Mouse (Mus musculus) liver, embryonic 16.5 days (tissue): Measurements from ENCODE around the gene Gja3. TPM values are rescaled to one million over a fixed set of nuclear protein-coding genes. Genes with fewer than 3 reads are reported as not detected.

ENCODE experiments used
- ATAC-seq: fragments of 200-750 bp; cut with Nextera tagmentation; 2 replicates; pipeline ENCODE4 v1.8.0; 2017; ENCODE audit warnings: low read depth, mild to moderate bottlenecking, moderate number of reproducible peaks, moderate library complexity
- H3K27ac ChIP-seq: fragments of 300-500 bp; sonication (generic); 2 replicates; pipeline ENCODE4 v1.5.1; 2014; ENCODE audit warnings: mild to moderate bottlenecking, low read length
- H3K27me3 ChIP-seq: fragments of 300-500 bp; sonication (generic); 2 replicates; pipeline ENCODE4 v1.6.1; 2014; ENCODE audit warnings: low read depth, low read length, mixed read lengths; ENCODE audit not compliant: control insufficient read depth, insufficient read depth
- H3K36me3 ChIP-seq: fragments of 300-500 bp; sonication (generic); 2 replicates; pipeline ENCODE4 v1.6.1; 2014; ENCODE audit warnings: mild to moderate bottlenecking; ENCODE audit not compliant: control insufficient read depth, insufficient read depth
- H3K4me1 ChIP-seq: fragments of 300-500 bp; sonication (generic); 2 replicates; pipeline ENCODE4 v1.6.1; 2014; ENCODE audit warnings: low read depth, low read length, mixed read lengths; ENCODE audit not compliant: control insufficient read depth
- H3K4me2 ChIP-seq: fragments of 300-500 bp; sonication (generic); 2 replicates; pipeline ENCODE4 v1.6.1; 2014; ENCODE audit warnings: low read depth, low read length, mixed read lengths
- H3K4me3 ChIP-seq: fragments of 300-500 bp; sonication (generic); 2 replicates; pipeline ENCODE4 v1.5.1; 2014; ENCODE audit warnings: low read depth, mild to moderate bottlenecking, low read length
- H3K9ac ChIP-seq: fragments of 300-500 bp; sonication (generic); 2 replicates; pipeline ENCODE4 v1.6.1; 2014; ENCODE audit warnings: low read depth, low read length
- H3K9me3 ChIP-seq: fragments of 300-500 bp; sonication (generic); replicated peaks from 2 replicates; pipeline ENCODE4 v1.6.1; 2016; ENCODE audit warnings: low read length; ENCODE audit not compliant: control insufficient read depth
- WGBS: fragments of 180-500 bp; shearing (Covaris S2); extraction: QIAGEN DNeasy Blood & Tissue Kit; methylation state at CpG from one replicate; pipeline ENCODE4 v1.1.7; 2014; ENCODE audit not compliant: insufficient replicate concordance; 5-methylcytosine and 5-hydroxymethylcytosine counted together
- polyA plus RNA-seq: library from polyadenylated mRNA; unstranded; fragments of >200 nt; fragmentation: Nextera tagmentation; extraction: Ambion mirVana; gene quantifications from 2 replicates; pipeline ENCODE4 v1.2.1, GENCODE M21; 2015

Gja3 gene
- 0.12 and 0.53 TPM in 2 replicates for polyA plus RNA-seq

GRCm38 (mm10) chr14:57057563-57058321 is at the start of gene Gja3:
Gja3 (minus strand) TSS chr14:57058100.
- 1% methylated on average over 79 of the region's 79 CpGs for whole genome bisulfite sequencing
- Histone ChIP-seq H3K27me3 (peaks cover 40% of the 10 kb centered on the region), H3K9me3 (no peaks in the 10 kb centered on the region), H3K4me3 (peak within 1 kb of the TSS; percentile 43), H3K4me2 (peak within 1 kb of the TSS; percentile 57), H3K9ac (no peak within 1 kb of the TSS), H3K27ac (no peak within 1 kb of the TSS), H3K36me3 (no peaks in the 10 kb centered on the region), H3K4me1 (no peaks in the 10 kb centered on the region; the same call in 1 of the 2 replicates)
- no peak for ATAC-seq

- ATAC-seq: no peak
- no peaks in the 10 kb centered on the region for H3K36me3 ChIP-seq
- no peak overlapping the region for H3K4me3 ChIP-seq
- H3K27me3 ChIP-seq: peaks cover 36% of the 10 kb centered on the region
- no peak overlapping the region for H3K4me2 ChIP-seq
- H3K9ac ChIP-seq: no peak overlapping the region
- no peak overlapping the region for H3K27ac ChIP-seq
- no peaks in the 10 kb centered on the region for H3K9me3 ChIP-seq
- no peaks in the 10 kb centered on the region; the same call in 1 of the 2 replicates for H3K4me1 ChIP-seq
- 54% methylated on average over 8 of the region's 8 CpGs for WGBS
Observed at GRCm38 (mm10) chr14:57107091-57107490, 49.2 kb upstream of the Gja3 start.

- H3K27me3 ChIP-seq: peaks cover 36% of the 10 kb centered on the region
- no peak overlapping the region for H3K4me3 ChIP-seq
- H3K36me3 ChIP-seq: no peaks in the 10 kb centered on the region
- no peak overlapping the region for H3K4me2 ChIP-seq
- peaks cover 3% of the 10 kb centered on the region; the same call in 1 of the 2 replicates for H3K4me1 ChIP-seq
- H3K9ac ChIP-seq: no peak overlapping the region
- 43% methylated on average over 11 of the region's 11 CpGs for WGBS
- ATAC-seq: no peak
- H3K9me3 ChIP-seq: no peaks in the 10 kb centered on the region
- no peak overlapping the region for H3K27ac ChIP-seq
Observed at GRCm38 (mm10) chr14:57105721-57106120, 47.8 kb upstream of the Gja3 start.

GRCm38 (mm10) chr14:57105111-57105510 is 47.2 kb upstream of the Gja3 start:
- H3K9me3 ChIP-seq: no peaks in the 10 kb centered on the region
- H3K4me3 ChIP-seq: no peak overlapping the region; the same call in 1 of the 2 replicates
- H3K9ac ChIP-seq: no peak overlapping the region
- H3K36me3 ChIP-seq: no peaks in the 10 kb centered on the region
- peak overlapping the region; percentile 78 for H3K4me2 ChIP-seq
- ATAC-seq: no peak
- H3K4me1 ChIP-seq: peaks cover 3% of the 10 kb centered on the region; the same call in 1 of the 2 replicates
- H3K27me3 ChIP-seq: peaks cover 36% of the 10 kb centered on the region
- 9% methylated on average over 14 of the region's 14 CpGs for WGBS
- no peak overlapping the region for H3K27ac ChIP-seq

GRCm38 (mm10) chr14:57104106-57105023 is 46.5 kb upstream of the Gja3 start, which contains the start of gene Gjb2:
Gjb2 (minus strand) TSS chr14:57104702.
- Histone ChIP-seq H3K36me3 (no peaks in the 10 kb centered on the region), H3K27ac (peak within 1 kb of the TSS; percentile 48; the same call in 1 of the 2 replicates), H3K4me1 (peaks cover 7% of the 10 kb centered on the region), H3K4me2 (peak within 1 kb of the TSS; percentile 78), H3K9ac (peak within 1 kb of the TSS; percentile 57), H3K27me3 (peaks cover 36% of the 10 kb centered on the region), H3K4me3 (peak within 1 kb of the TSS; percentile 65), H3K9me3 (no peaks in the 10 kb centered on the region)
- under 1% methylated on average over 100 of the region's 101 CpGs for WGBS
- peak; percentile 85 for ATAC-seq

GRCm38 (mm10) chr14:57103711-57104105 is 45.8 kb upstream of the Gja3 start:
- no peaks in the 10 kb centered on the region for H3K36me3 ChIP-seq
- peak overlapping the region; percentile 65 for H3K4me3 ChIP-seq
- peak overlapping the region; percentile 48; the same call in 1 of the 2 replicates for H3K27ac ChIP-seq
- peaks cover 7% of the 10 kb centered on the region for H3K4me1 ChIP-seq
- H3K27me3 ChIP-seq: peaks cover 36% of the 10 kb centered on the region
- 4% methylated on average over 22 of the region's 22 CpGs for WGBS
- H3K9ac ChIP-seq: peak overlapping the region; percentile 57
- no peak for ATAC-seq
- peak overlapping the region; percentile 78 for H3K4me2 ChIP-seq
- no peaks in the 10 kb centered on the region for H3K9me3 ChIP-seq

GRCm38 (mm10) chr14:57103121-57103520 is 45.2 kb upstream of the Gja3 start:
- 37% methylated on average over 6 of the region's 6 CpGs for WGBS
- Histone ChIP-seq H3K4me1 (peaks cover 7% of the 10 kb centered on the region), H3K36me3 (no peaks in the 10 kb centered on the region), H3K4me2 (peak overlapping the region; percentile 78), H3K9me3 (no peaks in the 10 kb centered on the region), H3K9ac (peak overlapping the region; percentile 57; the same call in 1 of the 2 replicates), H3K27ac (0 out of 2 replicates have a peak overlapping the region, but pooled peaks have one; percentile 22), H3K4me3 (peak overlapping the region; percentile 65), H3K27me3 (peaks cover 36% of the 10 kb centered on the region)
- ATAC-seq: no peak

GRCm38 (mm10) chr14:57101623-57102022 is 43.7 kb upstream of the Gja3 start:
- no peaks in the 10 kb centered on the region for H3K9me3 ChIP-seq
- no peak overlapping the region; the same call in 1 of the 2 replicates for H3K9ac ChIP-seq
- peaks cover 36% of the 10 kb centered on the region for H3K27me3 ChIP-seq
- WGBS: 72% methylated on average over 7 of the region's 7 CpGs
- H3K4me2 ChIP-seq: peak overlapping the region; percentile 78
- 0 out of 2 replicates have a peak, but pooled peaks have one; percentile 28 for ATAC-seq
- H3K36me3 ChIP-seq: no peaks in the 10 kb centered on the region
- H3K27ac ChIP-seq: peak overlapping the region; percentile 53
- H3K4me3 ChIP-seq: peak overlapping the region; percentile 11; the same call in 1 of the 2 replicates
- H3K4me1 ChIP-seq: peaks cover 7% of the 10 kb centered on the region
